Mouse (Mus musculus) testis, postnatal 10 days (tissue): ENCODE data around the gene Spen.

Experiments
- DNase-seq: peaks from one replicate; pipeline ENCODE4 v3.0.0; 2021; ENCODE audit warnings: low spot score

The Spen gene

GRCm38 (mm10) chr4:141446211-141446610, 92.2 kb downstream of the Spen start:
- no peak for DNase-seq

GRCm38 (mm10) chr4:141445328-141445720, 93.1 kb downstream of the Spen start:
- DNase-seq: no peak

- DNase-seq: peak; percentile 95
Measured at GRCm38 (mm10) chr4:141444451-141445327, 93.7 kb downstream of the Spen start, which contains the start of gene Zbtb17. Gene Zbtb17, plus strand, starts transcription at chr4:141444654.

GRCm38 (mm10) chr4:141443641-141444429, 94.6 kb downstream of the Spen start:
- no peak for DNase-seq

- DNase-seq: no peak
Measured at GRCm38 (mm10) chr4:141440877-141441276, 97.5 kb downstream of the Spen start.

- no peak for DNase-seq
Measured at GRCm38 (mm10) chr4:141439083-141439803, 99.2 kb downstream of the Spen start.

- no peak for DNase-seq
Measured at GRCm38 (mm10) chr4:141435974-141436373, 102.4 kb downstream of the Spen start, which contains the start of gene Srarp. Gene Srarp, minus strand, starts transcription at chr4:141436105.

- DNase-seq: no peak
Measured at GRCm38 (mm10) chr4:141433191-141433590, 105.2 kb downstream of the Spen start.

- DNase-seq: no peak
Measured at GRCm38 (mm10) chr4:141432666-141433065, 105.7 kb downstream of the Spen start.

- DNase-seq: peak; percentile 81
Measured at GRCm38 (mm10) chr4:141430997-141431396, 107.4 kb downstream of the Spen start.

GRCm38 (mm10) chr4:141429847-141430246, 108.5 kb downstream of the Spen start:
- no peak for DNase-seq

GRCm38 (mm10) chr4:141429381-141429780, 109.0 kb downstream of the Spen start:
- DNase-seq: no peak

- no peak for DNase-seq
Measured at GRCm38 (mm10) chr4:141427921-141428320, 110.5 kb downstream of the Spen start.

GRCm38 (mm10) chr4:141426796-141427745, 111.3 kb downstream of the Spen start:
- DNase-seq: no peak

GRCm38 (mm10) chr4:141425484-141426479, 112.6 kb downstream of the Spen start:
- no peak for DNase-seq

GRCm38 (mm10) chr4:141423691-141424431, 114.5 kb downstream of the Spen start:
- no peak for DNase-seq

- no peak for DNase-seq
Measured at GRCm38 (mm10) chr4:141423288-141423687, 115.1 kb downstream of the Spen start.

- DNase-seq: no peak
Measured at GRCm38 (mm10) chr4:141422841-141423240, 115.6 kb downstream of the Spen start.

- peak; percentile 77 for DNase-seq
Measured at GRCm38 (mm10) chr4:141421423-141421822, 117.0 kb downstream of the Spen start.
